Mouse (Mus musculus): Measurements from ENCODE around the gene Folr1. TPM values are rescaled to one million over a fixed set of nuclear protein-coding genes. Genes with fewer than 3 reads are reported as not detected.

Folr1 gene
- total RNA-seq, 2 experiments from 2014 or later, result 2.4 to 2.8 TPM

GRCm38 (mm10) chr7:101896104-101897066 lies 25.8 kb upstream of the Folr1 start:
- DNase-seq, result peak; percentile 97
- intact Hi-C loops (cut with DNase I), result loop anchor here (1.0 kb wide), 1 partner anchor 9 kb away; the partner anchor contains the start of gene Lamtor1
- Histone ChIP-seq H3K27ac (peak overlapping the region; percentile 97), H3K4me3 (peak overlapping the region; percentile 83)
- no peak for TF ChIP-seq CTCF (IDR thresholded peaks at IDR 0.05)

- H3K4me3 ChIP-seq, result peak overlapping the region; percentile 83
- TF ChIP-seq CTCF (IDR thresholded peaks at IDR 0.05), result no peak
- DNase-seq, result no peak
- peak overlapping the region; percentile 97 for H3K27ac ChIP-seq
- intact Hi-C loops (cut with DNase I), result loop anchor here (1.0 to 2.0 kb wide), 2 partner anchors 10 to 217 kb away; partner anchors contain the start of gene Lamtor1
Observed at GRCm38 (mm10) chr7:101895695-101896094, 25.1 kb upstream of the Folr1 start.

GRCm38 (mm10) chr7:101888460-101888859 lies 17.9 kb upstream of the Folr1 start:
- TF ChIP-seq CTCF (IDR thresholded peaks at IDR 0.05), result no peak

DNA sequence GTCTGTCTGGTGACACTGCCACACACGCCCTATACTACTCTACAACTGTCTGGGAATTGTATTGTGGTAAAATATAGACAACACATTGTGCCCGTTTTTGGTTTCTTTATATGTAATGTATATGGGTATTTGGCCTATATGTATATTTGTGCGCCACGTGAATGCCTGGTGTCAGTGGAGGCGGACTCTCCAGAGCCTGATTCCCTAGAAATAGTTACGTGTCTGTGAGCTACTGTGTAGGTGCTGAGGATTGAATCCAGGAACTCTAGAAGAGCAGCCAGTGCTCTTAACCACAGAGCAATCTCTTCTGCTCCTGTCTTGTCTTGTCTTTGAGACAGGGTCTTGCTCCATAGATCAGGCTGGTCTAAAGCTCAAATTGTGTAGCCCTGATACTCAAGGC lies 15.7 kb upstream of the Folr1 start:
- intact Hi-C loops (cut with DNase I), result no loop called here

More at GRCm38 (mm10) chr7:101888460-101888859, 17.9 kb upstream of the Folr1 start:
- intact Hi-C loops (cut with DNase I), result no loop called here
- no peak overlapping the region for H3K27ac ChIP-seq
- DNase-seq, result no peak
- H3K4me3 ChIP-seq, result no peak overlapping the region

GRCm38 (mm10) chr7:101884160-101884559 lies 13.6 kb upstream of the Folr1 start:
- no peak overlapping the region for H3K4me3 ChIP-seq
- intact Hi-C loops (cut with DNase I), result no loop called here
- no peak overlapping the region for H3K27ac ChIP-seq
- no peak for DNase-seq
- no peak for TF ChIP-seq CTCF (IDR thresholded peaks at IDR 0.05)

More for the DNA sequence above, 15.7 kb upstream of the Folr1 start:
- no peak for DNase-seq
- no peak overlapping the region for H3K27ac ChIP-seq
- no peak overlapping the region for H3K4me3 ChIP-seq
- no peak for TF ChIP-seq CTCF (IDR thresholded peaks at IDR 0.05)

DNA sequence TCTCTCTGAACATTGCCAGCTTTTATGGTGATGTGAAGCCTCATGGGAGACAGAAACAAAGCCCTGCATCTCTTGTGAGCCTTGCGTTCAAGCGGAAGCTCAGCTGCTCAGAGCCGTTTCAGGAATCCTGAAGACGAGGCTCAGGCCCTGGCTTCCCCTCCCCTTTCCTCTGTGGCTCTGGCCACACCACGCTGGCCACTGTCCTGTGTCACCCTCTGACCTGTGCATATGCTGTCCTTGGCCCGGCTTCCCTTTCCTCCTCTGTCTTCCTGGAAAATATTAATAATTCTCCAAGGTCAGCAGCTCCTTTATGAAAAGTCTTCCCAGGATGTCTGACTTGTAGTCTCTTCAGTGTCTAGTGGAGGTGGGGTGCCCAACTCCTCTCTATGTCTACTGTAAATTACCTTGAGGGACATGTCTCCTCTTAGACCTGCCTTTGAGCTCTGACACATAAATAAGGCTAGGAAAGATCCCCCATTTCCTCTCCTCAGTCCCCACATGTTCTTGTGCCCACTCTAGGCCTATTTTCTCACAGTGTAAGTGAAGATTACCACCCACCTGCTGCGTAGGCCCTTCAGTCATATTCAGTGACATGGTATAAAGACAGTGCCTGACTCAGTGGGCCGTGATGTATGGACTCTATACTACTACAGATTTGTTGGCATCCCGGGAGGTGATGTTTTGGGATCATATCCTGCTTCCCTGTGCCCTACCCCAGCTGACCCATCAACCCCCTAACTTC lies 12.0 kb upstream of the Folr1 start:
- DNase-seq, result no peak
- intact Hi-C loops (cut with DNase I), result no loop called here
- TF ChIP-seq CTCF (IDR thresholded peaks at IDR 0.05), result no peak
- H3K4me3 ChIP-seq, result no peak overlapping the region
- H3K27ac ChIP-seq, result no peak overlapping the region

GRCm38 (mm10) chr7:101880855-101881254 lies 10.3 kb upstream of the Folr1 start:
- intact Hi-C loops (cut with DNase I), result no loop called here
- no peak for DNase-seq
- H3K27ac ChIP-seq, result no peak overlapping the region
- no peak for TF ChIP-seq CTCF (IDR thresholded peaks at IDR 0.05)
- no peak overlapping the region for H3K4me3 ChIP-seq

- DNase-seq, result no peak
- intact Hi-C loops (cut with DNase I), result no loop called here
- no peak overlapping the region for H3K27ac ChIP-seq
- no peak overlapping the region for H3K4me3 ChIP-seq
- TF ChIP-seq CTCF (IDR thresholded peaks at IDR 0.05), result no peak
Observed at GRCm38 (mm10) chr7:101875978-101876377, 5.4 kb upstream of the Folr1 start.

DNA sequence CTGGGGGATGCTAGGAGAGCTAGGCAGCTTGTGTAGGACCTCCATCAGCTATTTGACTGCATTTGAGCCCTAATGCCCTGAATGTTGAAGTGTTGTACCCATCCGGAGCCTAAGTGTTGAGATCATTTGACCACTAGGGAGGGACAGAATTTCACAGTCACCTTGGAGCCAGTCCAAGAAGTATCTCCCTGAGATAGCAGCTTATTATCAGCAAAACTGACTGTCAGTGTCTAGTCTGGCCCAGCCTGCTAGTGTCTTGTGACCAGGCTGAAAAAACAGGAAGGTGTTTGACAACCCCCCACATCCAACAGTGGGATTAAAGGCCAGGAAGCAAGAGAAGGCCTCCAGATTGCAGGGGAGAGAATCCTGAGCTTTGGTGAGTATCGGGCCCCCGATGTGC lies 708 bp upstream of the Folr1 start:
- no peak for TF ChIP-seq CTCF (IDR thresholded peaks at IDR 0.05)
- intact Hi-C loops (cut with DNase I), result no loop called here
- no peak overlapping the region for H3K4me3 ChIP-seq
- no peak for DNase-seq
- no peak overlapping the region for H3K27ac ChIP-seq

DNA sequence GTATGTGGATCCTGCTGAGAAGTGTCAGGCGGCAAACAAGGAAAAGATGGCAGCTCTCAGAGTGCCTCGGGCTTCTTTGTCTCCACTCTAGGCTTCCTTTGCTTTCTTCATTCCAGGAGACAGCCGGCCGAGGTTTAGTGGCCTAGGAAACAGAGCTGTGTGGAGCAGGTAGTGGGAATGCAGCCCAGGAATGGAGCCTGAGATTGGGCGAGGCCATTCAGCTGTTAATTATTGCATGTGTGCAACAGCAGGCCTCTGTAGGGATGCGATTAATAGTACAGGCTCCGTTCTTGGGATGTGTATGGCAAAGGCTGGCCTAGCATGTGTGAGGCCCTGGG lies 1.5 kb downstream of the Folr1 start:
- intact Hi-C loops (cut with DNase I), result no loop called here
- Histone ChIP-seq H3K4me3 (no peak overlapping the region), H3K27ac (no peak overlapping the region)

DNA sequence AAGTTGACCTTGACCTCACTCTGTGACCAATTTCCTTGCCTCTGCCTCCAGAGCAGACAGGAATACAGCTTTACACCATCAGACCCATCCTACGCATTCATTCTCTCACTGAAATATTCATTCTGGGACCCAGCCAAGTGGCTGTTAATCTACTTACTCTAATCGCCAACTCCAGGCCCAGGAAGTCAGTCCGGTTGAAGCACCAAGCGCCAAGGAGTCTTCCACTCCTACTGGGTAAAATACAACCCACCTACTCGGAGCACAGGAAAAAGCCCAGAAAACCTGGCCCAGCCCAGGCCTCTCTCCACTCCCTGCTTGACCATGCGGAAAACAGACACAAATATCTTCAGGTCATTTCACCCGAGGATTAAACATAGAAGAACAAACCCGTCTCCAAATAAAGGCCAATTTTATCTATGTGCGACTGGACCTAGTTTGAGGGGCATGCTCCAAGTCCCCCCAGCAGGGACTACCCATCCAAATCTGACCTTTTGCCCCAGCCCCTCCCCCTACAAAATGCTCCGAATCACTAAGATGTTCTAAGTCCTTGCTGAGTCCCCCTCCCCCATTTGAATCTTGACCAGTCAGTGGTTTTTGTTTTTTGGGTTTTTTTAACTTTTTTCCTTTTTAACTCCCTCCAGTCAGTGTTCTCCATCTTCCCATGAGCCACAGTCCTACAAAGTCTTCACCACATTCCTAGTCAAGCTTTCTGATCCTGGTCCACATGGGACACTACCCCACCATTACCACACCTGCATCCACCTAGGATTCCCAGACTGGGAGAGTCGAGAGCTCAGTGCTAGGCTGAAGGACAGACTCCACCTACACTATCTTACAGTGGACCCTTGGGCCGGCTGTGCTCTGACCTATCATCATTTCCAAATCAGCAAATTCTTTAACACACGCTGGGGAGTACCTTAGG lies 2.1 kb downstream of the Folr1 start:
- H3K4me3 ChIP-seq, result no peak overlapping the region
- H3K27ac ChIP-seq, result no peak overlapping the region
- no peak for DNase-seq
- intact Hi-C loops (cut with DNase I), result no loop called here
- TF ChIP-seq CTCF (IDR thresholded peaks at IDR 0.05), result no peak

More for the DNA sequence above, 1.5 kb downstream of the Folr1 start:
- no peak for DNase-seq
- no peak for TF ChIP-seq CTCF (IDR thresholded peaks at IDR 0.05)

GRCm38 (mm10) chr7:101867482-101867881 lies 3.1 kb downstream of the Folr1 start:
- Histone ChIP-seq H3K4me3 (no peak overlapping the region), H3K27ac (no peak overlapping the region)
- intact Hi-C loops (cut with DNase I), result no loop called here
- no peak for TF ChIP-seq CTCF (IDR thresholded peaks at IDR 0.05)
- DNase-seq, result no peak

All from gastrocnemius, adult 2 months (tissue).